ENCODE assay signal across 10 mouse cellular contexts in genomic region chr13:60147857-60148181, GRCm38 (mm10). TPM values are rescaled to one million over a fixed set of nuclear protein-coding genes. Genes with fewer than 3 reads are reported as not detected.
A peak's percentile ranks its signal among the peaks of the same experiment; 100 is the strongest.
DNase-seq lines count a peak whose midpoint lies in the region; ATAC-seq lines count a peak whose summit lies in the region.
"Had no signal": no experiment of that assay in that cellular context is flagged by ENCODE, and none has a peak within 500 bp of the region (broad histone marks: within the 10 kb centered on the region; RNA-seq: fewer than 3 reads in every experiment).

No protein-coding gene starts in this region.

- H3K9ac ChIP-seq in intestine, embryonic 15.5 days = no peak overlapping the region
- H3K9ac ChIP-seq in intestine, embryonic 16.5 days (ENCODE audit: low read depth, low read length) = no peak overlapping the region
- no peak overlapping the region for H3K9ac ChIP-seq in embryonic facial prominence, embryonic 15.5 days
- no peak overlapping the region for H3K9ac ChIP-seq in hindbrain, embryonic 14.5 days
- no peak overlapping the region for H3K9ac ChIP-seq in midbrain, embryonic 16.5 days (ENCODE audit: low read depth, low read length)
- H3K9ac ChIP-seq: liver, embryonic 15.5 days had no signal

- no peaks in the 10 kb centered on the region for H3K36me3 ChIP-seq in intestine, embryonic 15.5 days
- H3K36me3 ChIP-seq in intestine, embryonic 16.5 days (ENCODE audit: control insufficient read depth, insufficient read depth, low read length) = no peaks in the 10 kb centered on the region
- no peaks in the 10 kb centered on the region for H3K36me3 ChIP-seq in embryonic facial prominence, embryonic 15.5 days
- no peaks in the 10 kb centered on the region for H3K36me3 ChIP-seq in hindbrain, embryonic 14.5 days (replicated peaks; ENCODE audit: control insufficient read depth, insufficient read depth)
- H3K36me3 ChIP-seq in midbrain, embryonic 16.5 days (ENCODE audit: control insufficient read depth, insufficient read depth, low read length) = no peaks in the 10 kb centered on the region
- H3K36me3 ChIP-seq: liver, embryonic 15.5 days had no signal

- H3K4me2 ChIP-seq in intestine, embryonic 15.5 days (replicated peaks) = no peak overlapping the region
- no peak overlapping the region for H3K4me2 ChIP-seq in intestine, embryonic 16.5 days (ENCODE audit: low read depth, low read length)
- peak overlapping the region; percentile 49 for H3K4me2 ChIP-seq in embryonic facial prominence, embryonic 15.5 days (replicated peaks)
- peak overlapping the region; percentile 48; the same call in 1 of the 2 replicates for H3K4me2 ChIP-seq in hindbrain, embryonic 14.5 days (replicated peaks)
- H3K4me2 ChIP-seq in midbrain, embryonic 16.5 days (ENCODE audit: low read length) = peak overlapping the region; percentile 47
- H3K4me2 ChIP-seq: liver, embryonic 15.5 days had no signal

- H3K9me3 ChIP-seq in intestine, embryonic 15.5 days = no peaks in the 10 kb centered on the region
- no peaks in the 10 kb centered on the region for H3K9me3 ChIP-seq in intestine, embryonic 16.5 days (ENCODE audit: control insufficient read depth, low read length)
- H3K9me3 ChIP-seq in embryonic facial prominence, embryonic 15.5 days (replicated peaks) = no peaks in the 10 kb centered on the region; the same call in 1 of the 2 replicates
- H3K9me3 ChIP-seq in hindbrain, embryonic 14.5 days (ENCODE audit: control insufficient read depth, low read length) = peaks cover 7% of the 10 kb centered on the region; the same call in 1 of the 2 replicates
- H3K9me3 ChIP-seq in midbrain, embryonic 16.5 days (replicated peaks; ENCODE audit: control insufficient read depth, low read length, poor library complexity, severe bottlenecking) = no peaks in the 10 kb centered on the region
- H3K9me3 ChIP-seq: liver, embryonic 15.5 days had no signal

- H3K4me3 ChIP-seq in intestine, embryonic 15.5 days (replicated peaks) = no peak overlapping the region
- no peak overlapping the region for H3K4me3 ChIP-seq in intestine, embryonic 16.5 days (ENCODE audit: low read length)
- 0 out of 2 replicates have a peak overlapping the region, but pooled peaks have one; percentile 26 for H3K4me3 ChIP-seq in embryonic facial prominence, embryonic 15.5 days (replicated peaks)
- no peak overlapping the region for H3K4me3 ChIP-seq in hindbrain, embryonic 14.5 days (replicated peaks; ENCODE audit: low read length)
- no peak overlapping the region for H3K4me3 ChIP-seq in midbrain, embryonic 16.5 days (ENCODE audit: low read depth, low read length)
- H3K4me3 ChIP-seq: liver, embryonic 15.5 days had no signal

- peak; percentile 34; the same call in 1 of the 2 replicates for ATAC-seq in intestine, embryonic 15.5 days
- ATAC-seq in intestine, embryonic 16.5 days = no peak
- peak; percentile 37; the same call in 1 of the 2 replicates for ATAC-seq in embryonic facial prominence, embryonic 15.5 days (ENCODE audit: insufficient number of reproducible peaks, low FRiP score, low TSS enrichment, low read depth)
- no peak; the same call in 1 of the 2 replicates for ATAC-seq in hindbrain, embryonic 14.5 days (ENCODE audit: low FRiP score)
- no peak; the same call in 1 of the 2 replicates for ATAC-seq in midbrain, embryonic 16.5 days
- ATAC-seq in granulocyte monocyte progenitor cell, adult 5-6 weeks (replicated peaks; ENCODE audit: poor library complexity, severe bottlenecking) = no peak

- H3K27me3 ChIP-seq in intestine, embryonic 15.5 days (replicated peaks) = 0 out of 2 replicates have a peak, but pooled peaks cover 3% of the 10 kb centered on the region
- H3K27me3 ChIP-seq in intestine, embryonic 16.5 days (replicated peaks; ENCODE audit: control insufficient read depth, insufficient read depth, low read length) = no peaks in the 10 kb centered on the region; the same call in 1 of the 2 replicates
- H3K27me3 ChIP-seq in embryonic facial prominence, embryonic 15.5 days = no peaks in the 10 kb centered on the region
- H3K27me3 ChIP-seq in hindbrain, embryonic 14.5 days (ENCODE audit: control insufficient read depth, insufficient read depth, low read length) = no peaks in the 10 kb centered on the region
- no peaks in the 10 kb centered on the region for H3K27me3 ChIP-seq in midbrain, embryonic 16.5 days (ENCODE audit: control insufficient read depth, insufficient read depth, low read depth, low read length)

- no peaks in the 10 kb centered on the region; the same call in 1 of the 2 replicates for H3K4me1 ChIP-seq in intestine, embryonic 15.5 days (replicated peaks)
- H3K4me1 ChIP-seq in intestine, embryonic 16.5 days (ENCODE audit: control insufficient read depth, insufficient read depth, low read length) = no peaks in the 10 kb centered on the region
- peaks cover 26% of the 10 kb centered on the region for H3K4me1 ChIP-seq in embryonic facial prominence, embryonic 15.5 days
- H3K4me1 ChIP-seq in hindbrain, embryonic 14.5 days (replicated peaks; ENCODE audit: control insufficient read depth, insufficient read depth, low read length) = peaks cover 7% of the 10 kb centered on the region; the same call in 1 of the 2 replicates
- H3K4me1 ChIP-seq in midbrain, embryonic 16.5 days (ENCODE audit: control insufficient read depth, insufficient read depth, low read length) = peaks cover 15% of the 10 kb centered on the region
- H3K4me1 ChIP-seq: liver, embryonic 15.5 days had no signal

- 85% methylated on average over 2 of the region's 2 CpGs for WGBS in intestine, embryonic 15.5 days
- 74% methylated on average over 2 of the region's 2 CpGs for WGBS in intestine, embryonic 16.5 days
- 78% methylated on average over 2 of the region's 2 CpGs for WGBS in embryonic facial prominence, embryonic 15.5 days
- WGBS in hindbrain, embryonic 14.5 days = 39% methylated on average over 2 of the region's 2 CpGs
- WGBS in midbrain, embryonic 16.5 days = 53% methylated on average over 2 of the region's 2 CpGs

- no peak overlapping the region for H3K27ac ChIP-seq in intestine, embryonic 15.5 days
- no peak overlapping the region for H3K27ac ChIP-seq in intestine, embryonic 16.5 days (ENCODE audit: low read length)
- H3K27ac ChIP-seq in embryonic facial prominence, embryonic 15.5 days (replicated peaks) = peak overlapping the region; percentile 44
- 0 out of 2 replicates have a peak overlapping the region, but pooled peaks have one; percentile 20 for H3K27ac ChIP-seq in hindbrain, embryonic 14.5 days
- no peak overlapping the region for H3K27ac ChIP-seq in midbrain, embryonic 16.5 days (ENCODE audit: low read length)
- H3K27ac ChIP-seq: liver, embryonic 15.5 days had no signal

- DNase-seq in hindbrain, embryonic 14.5 days (ENCODE audit: low spot score) = no peak
- no peak for DNase-seq in spleen, postnatal 14 days (ENCODE audit: low spot score in 2 of 2)
- DNase-seq in ovary, postnatal 14 days (ENCODE audit: low spot score) = no peak
- DNase-seq: thymus, postnatal 25 days had no signal

RNA-seq across cellular contexts. Expression of gene Gas1, which starts 29.3 kb away (rescaled TPM):
- polyA plus RNA-seq in intestine, embryonic 15.5 days (2015; fragmentation: Nextera tagmentation; extraction: Ambion mirVana) = 78.0 and 93.4 TPM in 2 replicates
- polyA plus RNA-seq in intestine, embryonic 16.5 days (2015; fragmentation: Nextera tagmentation; extraction: Ambion mirVana) = 22.0 and 31.9 TPM in 2 replicates
- 236 and 242 TPM in 2 replicates for polyA plus RNA-seq in embryonic facial prominence, embryonic 15.5 days (2015; fragmentation: Nextera tagmentation; extraction: Ambion mirVana)
- polyA plus RNA-seq in hindbrain, embryonic 14.5 days (2014; fragmentation: Nextera tagmentation; extraction: Ambion mirVana) = 19.3 and 26.0 TPM in 2 replicates
- polyA plus RNA-seq in midbrain, embryonic 16.5 days (2015; fragmentation: Nextera tagmentation; extraction: Ambion mirVana) = 9.2 and 10.1 TPM in 2 replicates
- not detected in 2 replicates for total RNA-seq in granulocyte monocyte progenitor cell, adult 5-6 weeks (2014; fragmentation: Nextera tagmentation)
- not detected in 2 replicates for total RNA-seq in granulocyte monocyte progenitor cell, adult 5-6 weeks (2017)

Comparison
In these comparisons a context has a peak if more than half of its experiments do, and no peak if none do; other contexts are left out.
1. ATAC-seq: peak in intestine, embryonic 15.5 days (single experiment) and embryonic facial prominence, embryonic 15.5 days (single experiment); none in intestine, embryonic 16.5 days (single experiment), hindbrain, embryonic 14.5 days (single experiment), midbrain, embryonic 16.5 days (single experiment) and granulocyte monocyte progenitor cell, adult 5-6 weeks (single experiment).
2. H3K27ac ChIP-seq: peak in embryonic facial prominence, embryonic 15.5 days (single experiment) and hindbrain, embryonic 14.5 days (single experiment); none in intestine, embryonic 15.5 days (single experiment), intestine, embryonic 16.5 days (single experiment) and midbrain, embryonic 16.5 days (single experiment).
3. H3K4me2 ChIP-seq: peak in embryonic facial prominence, embryonic 15.5 days (single experiment), hindbrain, embryonic 14.5 days (single experiment) and midbrain, embryonic 16.5 days (single experiment); none in intestine, embryonic 15.5 days (single experiment) and intestine, embryonic 16.5 days (single experiment).